In genomic region chr6:71990371-71990837, GRCm38 (mm10) we compare ENCODE assay signal across 8 mouse cellular contexts.
DNase-seq lines count a peak whose midpoint lies in the region; ATAC-seq lines count a peak whose summit lies in the region.

No protein-coding gene starts in this region.

- H3K27me3 ChIP-seq in heart, embryonic 14.5 days (ENCODE audit: control insufficient read depth, insufficient read depth, low read length) = no peaks in the 10 kb centered on the region
- no peaks in the 10 kb centered on the region for H3K27me3 ChIP-seq in limb, embryonic 15.5 days

- no peak overlapping the region for H3K4me3 ChIP-seq in heart, embryonic 14.5 days (ENCODE audit: control insufficient read depth in 1 of 2, insufficient read depth in 1 of 2, low read depth in 1 of 2, low read length in 2 of 2)
- no peak overlapping the region for H3K4me3 ChIP-seq in limb, embryonic 15.5 days

- H3K9ac ChIP-seq in heart, embryonic 14.5 days (ENCODE audit: low read length) = 0 out of 2 replicates have a peak overlapping the region, but pooled peaks have one; percentile 6
- no peak overlapping the region for H3K9ac ChIP-seq in limb, embryonic 15.5 days

- H3K27ac ChIP-seq in heart, embryonic 14.5 days (replicated peaks in 1 of 2; ENCODE audit: control insufficient read depth in 1 of 2, insufficient read depth in 1 of 2, low read depth in 2 of 2, low read length in 2 of 2) = peak overlapping the region; percentile 58 to 59
- H3K27ac ChIP-seq in limb, embryonic 15.5 days = peak overlapping the region; percentile 94

- no peak overlapping the region for H3K4me2 ChIP-seq in heart, embryonic 14.5 days (ENCODE audit: low read length)
- H3K4me2 ChIP-seq in limb, embryonic 15.5 days = peak overlapping the region; percentile 24

- H3K36me3 ChIP-seq in heart, embryonic 14.5 days (ENCODE audit: control insufficient read depth, insufficient read depth, low read length) = no peaks in the 10 kb centered on the region
- no peaks in the 10 kb centered on the region for H3K36me3 ChIP-seq in limb, embryonic 15.5 days

- intact Hi-C loops in heart, postnatal 36 days (cut with DNase I) = no loop called here

- H3K4me1 ChIP-seq in heart, embryonic 14.5 days (ENCODE audit: control insufficient read depth in 2 of 2, insufficient read depth in 2 of 2, low read length in 2 of 2) = peaks cover 36% of the 10 kb centered on the region in 2 experiments
- peaks cover 48% of the 10 kb centered on the region for H3K4me1 ChIP-seq in limb, embryonic 15.5 days

- no peak for DNase-seq in heart, postnatal 36 days
- peak; percentile 88 for DNase-seq in adrenal gland, adult 2 months
- peak; percentile 30 for DNase-seq in embryo, embryonic 11 days
- no peak for DNase-seq in gastrocnemius, adult 8-10 months (ENCODE audit: low spot score in 2 of 2)
- no peak for DNase-seq in layer of hippocampus, postnatal 25 days (ENCODE audit: extremely low spot score in 1 of 2, low spot score in 1 of 2)

- 47% methylated on average over 8 of the region's 8 CpGs for WGBS in heart, embryonic 14.5 days
- 52% methylated on average over 8 of the region's 8 CpGs for WGBS in limb, embryonic 15.5 days

- ATAC-seq in heart, embryonic 14.5 days (ENCODE audit: insufficient number of reproducible peaks, insufficient read depth, low FRiP score, low read depth) = no peak
- ATAC-seq in limb, embryonic 15.5 days (ENCODE audit: insufficient number of reproducible peaks, low FRiP score, low TSS enrichment, low read depth) = no peak
- no peak for ATAC-seq in erythroblast, adult 5-6 weeks (replicated peaks; ENCODE audit: low FRiP score, poor library complexity, severe bottlenecking)

- no peaks in the 10 kb centered on the region for H3K9me3 ChIP-seq in heart, embryonic 14.5 days (ENCODE audit: control insufficient read depth, low read length)
- no peaks in the 10 kb centered on the region for H3K9me3 ChIP-seq in limb, embryonic 15.5 days

Comparison
In these comparisons a context has a peak if more than half of its experiments do, and no peak if none do; other contexts are left out.
1. DNase-seq: peak in adrenal gland, adult 2 months (single experiment) and embryo, embryonic 11 days (single experiment); none in heart, postnatal 36 days (0 of 2), gastrocnemius, adult 8-10 months (0 of 2) and layer of hippocampus, postnatal 25 days (0 of 2).